Mouse (Mus musculus) fat pad, adult 2 months (tissue): ENCODE data around the gene Spon1.

ENCODE experiments used
- DNase-seq: peaks from one replicate; pipeline ENCODE4 v3.0.0-alpha.2; 2011; ENCODE audit warnings: low read depth, low spot score; ENCODE audit errors: extremely low read depth

Spon1 gene

GRCm38 (mm10) chr7:113988156-113988555 is 222.4 kb downstream of the Spon1 start:
- DNase-seq: no peak

GRCm38 (mm10) chr7:113997675-113998354 is 232.0 kb downstream of the Spon1 start:
- no peak for DNase-seq

- no peak for DNase-seq
These were observed 238.4 kb downstream of the Spon1 start for GRCm38 (mm10) chr7:114004171-114004570.

GRCm38 (mm10) chr7:114005499-114005898 is 239.7 kb downstream of the Spon1 start:
- DNase-seq: no peak

- no peak for DNase-seq
These were observed 240.7 kb downstream of the Spon1 start for GRCm38 (mm10) chr7:114006456-114006855.

- no peak for DNase-seq
These were observed 241.8 kb downstream of the Spon1 start for GRCm38 (mm10) chr7:114007565-114007964.

GRCm38 (mm10) chr7:114011726-114012443 is 246.1 kb downstream of the Spon1 start:
- DNase-seq: no peak

GRCm38 (mm10) chr7:114016001-114016949 is 250.5 kb downstream of the Spon1 start:
- peak; percentile 7 for DNase-seq

- no peak for DNase-seq
These were observed 253.1 kb downstream of the Spon1 start for GRCm38 (mm10) chr7:114018861-114019260.

- no peak for DNase-seq
These were observed 254.4 kb downstream of the Spon1 start for GRCm38 (mm10) chr7:114020057-114020703.

GRCm38 (mm10) chr7:114020704-114021093 is 254.9 kb downstream of the Spon1 start:
- DNase-seq: no peak

GRCm38 (mm10) chr7:114026923-114027322 is 261.1 kb downstream of the Spon1 start:
- no peak for DNase-seq

GRCm38 (mm10) chr7:114027406-114027805 is 261.6 kb downstream of the Spon1 start:
- DNase-seq: no peak

GRCm38 (mm10) chr7:114028828-114029227 is 263.0 kb downstream of the Spon1 start:
- no peak for DNase-seq

- DNase-seq: no peak
These were observed 263.8 kb downstream of the Spon1 start for GRCm38 (mm10) chr7:114029596-114029995.

- no peak for DNase-seq
These were observed 271.4 kb downstream of the Spon1 start for GRCm38 (mm10) chr7:114037237-114037636.

- DNase-seq: no peak
These were observed 275.6 kb downstream of the Spon1 start for GRCm38 (mm10) chr7:114041349-114041748.

- no peak for DNase-seq
These were observed 277.5 kb downstream of the Spon1 start for GRCm38 (mm10) chr7:114042973-114043928.

GRCm38 (mm10) chr7:114043929-114044549 is 278.2 kb downstream of the Spon1 start:
- no peak for DNase-seq
